Mouse (Mus musculus): ENCODE measurements around the gene Tent4b. TPM values are rescaled to one million over a fixed set of nuclear protein-coding genes. Genes with fewer than 3 reads are reported as not detected.

The Tent4b gene
- polyA plus RNA-seq, 1 experiment from 2014 or later = 12.0 TPM

GRCm38 (mm10) chr8:88291305-88291690 lies 92.3 kb downstream of the Tent4b start:
- ATAC-seq (replicated peaks; ENCODE audit: insufficient number of reproducible peaks, low FRiP score, low TSS enrichment, low read depth) (no peak), DNase-seq (ENCODE audit: low spot score) (no peak)
- Histone ChIP-seq H3K4me2 (ENCODE audit: low read depth, low read length) (no peak overlapping the region), H3K9me3 (replicated peaks; ENCODE audit: control insufficient read depth, low read length) (no peaks in the 10 kb centered on the region), H3K9ac (replicated peaks; ENCODE audit: low read length) (no peak overlapping the region), H3K27ac (replicated peaks; ENCODE audit: low read depth, low read length) (no peak overlapping the region), H3K4me1 (ENCODE audit: control insufficient read depth, insufficient read depth, low read length) (no peaks in the 10 kb centered on the region), H3K36me3 (replicated peaks; ENCODE audit: control insufficient read depth, insufficient read depth, low read depth, low read length) (no peaks in the 10 kb centered on the region), H3K27me3 (ENCODE audit: control insufficient read depth, insufficient read depth, low read length) (no peaks in the 10 kb centered on the region), H3K4me3 (ENCODE audit: low read depth, low read length) (no peak overlapping the region)
- WGBS = 83% methylated on average over 11 of the region's 11 CpGs

GRCm38 (mm10) chr8:88292926-88293325 lies 93.9 kb downstream of the Tent4b start:
- Histone ChIP-seq H3K9me3 (replicated peaks; ENCODE audit: control insufficient read depth, low read length) (no peaks in the 10 kb centered on the region), H3K4me2 (ENCODE audit: low read depth, low read length) (no peak overlapping the region), H3K27me3 (ENCODE audit: control insufficient read depth, insufficient read depth, low read length) (no peaks in the 10 kb centered on the region), H3K4me1 (ENCODE audit: control insufficient read depth, insufficient read depth, low read length) (no peaks in the 10 kb centered on the region), H3K27ac (replicated peaks; ENCODE audit: low read depth, low read length) (no peak overlapping the region), H3K9ac (replicated peaks; ENCODE audit: low read length) (no peak overlapping the region), H3K36me3 (replicated peaks; ENCODE audit: control insufficient read depth, insufficient read depth, low read depth, low read length) (no peaks in the 10 kb centered on the region), H3K4me3 (ENCODE audit: low read depth, low read length) (no peak overlapping the region)
- 83% methylated on average over 3 of the region's 3 CpGs for WGBS
- no peak for ATAC-seq (replicated peaks; ENCODE audit: insufficient number of reproducible peaks, low FRiP score, low TSS enrichment, low read depth)
- no peak for DNase-seq (ENCODE audit: low spot score)

- H3K4me2 ChIP-seq (ENCODE audit: low read depth, low read length) = no peak overlapping the region
- H3K36me3 ChIP-seq (replicated peaks; ENCODE audit: control insufficient read depth, insufficient read depth, low read depth, low read length) = no peaks in the 10 kb centered on the region
- DNase-seq (ENCODE audit: low spot score) = no peak
- no peak overlapping the region for H3K27ac ChIP-seq (replicated peaks; ENCODE audit: low read depth, low read length)
- no peaks in the 10 kb centered on the region for H3K9me3 ChIP-seq (replicated peaks; ENCODE audit: control insufficient read depth, low read length)
- 87% methylated on average over 9 of the region's 9 CpGs for whole genome bisulfite sequencing
- ATAC-seq (replicated peaks; ENCODE audit: insufficient number of reproducible peaks, low FRiP score, low TSS enrichment, low read depth) = no peak
- H3K4me1 ChIP-seq (ENCODE audit: control insufficient read depth, insufficient read depth, low read length) = no peaks in the 10 kb centered on the region
- H3K9ac ChIP-seq (replicated peaks; ENCODE audit: low read length) = no peak overlapping the region
- no peaks in the 10 kb centered on the region for H3K27me3 ChIP-seq (ENCODE audit: control insufficient read depth, insufficient read depth, low read length)
- no peak overlapping the region for H3K4me3 ChIP-seq (ENCODE audit: low read depth, low read length)
These were observed 94.8 kb downstream of the Tent4b start for GRCm38 (mm10) chr8:88293590-88294356.

GRCm38 (mm10) chr8:88294977-88295376 lies 96.0 kb downstream of the Tent4b start:
- H3K4me2 ChIP-seq (ENCODE audit: low read depth, low read length) = no peak overlapping the region
- H3K27me3 ChIP-seq (ENCODE audit: control insufficient read depth, insufficient read depth, low read length) = no peaks in the 10 kb centered on the region
- no peak for ATAC-seq (replicated peaks; ENCODE audit: insufficient number of reproducible peaks, low FRiP score, low TSS enrichment, low read depth)
- H3K4me3 ChIP-seq (ENCODE audit: low read depth, low read length) = no peak overlapping the region
- H3K9ac ChIP-seq (replicated peaks; ENCODE audit: low read length) = no peak overlapping the region
- H3K27ac ChIP-seq (replicated peaks; ENCODE audit: low read depth, low read length) = no peak overlapping the region
- 88% methylated on average over 2 of the region's 2 CpGs for WGBS
- DNase-seq (ENCODE audit: low spot score) = no peak
- no peaks in the 10 kb centered on the region for H3K36me3 ChIP-seq (replicated peaks; ENCODE audit: control insufficient read depth, insufficient read depth, low read depth, low read length)
- no peaks in the 10 kb centered on the region for H3K9me3 ChIP-seq (replicated peaks; ENCODE audit: control insufficient read depth, low read length)
- no peaks in the 10 kb centered on the region for H3K4me1 ChIP-seq (ENCODE audit: control insufficient read depth, insufficient read depth, low read length)

- Histone ChIP-seq H3K4me3 (ENCODE audit: low read depth, low read length) (no peak overlapping the region), H3K36me3 (replicated peaks; ENCODE audit: control insufficient read depth, insufficient read depth, low read depth, low read length) (no peaks in the 10 kb centered on the region), H3K4me1 (ENCODE audit: control insufficient read depth, insufficient read depth, low read length) (no peaks in the 10 kb centered on the region), H3K4me2 (ENCODE audit: low read depth, low read length) (no peak overlapping the region), H3K27ac (replicated peaks; ENCODE audit: low read depth, low read length) (no peak overlapping the region), H3K27me3 (ENCODE audit: control insufficient read depth, insufficient read depth, low read length) (no peaks in the 10 kb centered on the region), H3K9ac (replicated peaks; ENCODE audit: low read length) (no peak overlapping the region), H3K9me3 (replicated peaks; ENCODE audit: control insufficient read depth, low read length) (no peaks in the 10 kb centered on the region)
- DNase-seq (ENCODE audit: low spot score) (no peak), ATAC-seq (replicated peaks; ENCODE audit: insufficient number of reproducible peaks, low FRiP score, low TSS enrichment, low read depth) (no peak)
- 58% methylated on average over 12 of the region's 12 CpGs for WGBS
These were observed 99.1 kb downstream of the Tent4b start for GRCm38 (mm10) chr8:88297976-88298732.

- no peaks in the 10 kb centered on the region for H3K27me3 ChIP-seq (ENCODE audit: control insufficient read depth, insufficient read depth, low read length)
- H3K9ac ChIP-seq (replicated peaks; ENCODE audit: low read length) = no peak overlapping the region
- ATAC-seq (replicated peaks; ENCODE audit: insufficient number of reproducible peaks, low FRiP score, low TSS enrichment, low read depth) (no peak), DNase-seq (ENCODE audit: low spot score) (no peak)
- no peak overlapping the region for H3K4me3 ChIP-seq (ENCODE audit: low read depth, low read length)
- no peaks in the 10 kb centered on the region for H3K36me3 ChIP-seq (replicated peaks; ENCODE audit: control insufficient read depth, insufficient read depth, low read depth, low read length)
- no peaks in the 10 kb centered on the region for H3K4me1 ChIP-seq (ENCODE audit: control insufficient read depth, insufficient read depth, low read length)
- no peak overlapping the region for H3K27ac ChIP-seq (replicated peaks; ENCODE audit: low read depth, low read length)
- H3K9me3 ChIP-seq (replicated peaks; ENCODE audit: control insufficient read depth, low read length) = no peaks in the 10 kb centered on the region
- no peak overlapping the region for H3K4me2 ChIP-seq (ENCODE audit: low read depth, low read length)
- 81% methylated on average over 10 of the region's 10 CpGs for WGBS
These were observed 99.7 kb downstream of the Tent4b start for GRCm38 (mm10) chr8:88298733-88299103.

- ATAC-seq (replicated peaks; ENCODE audit: insufficient number of reproducible peaks, low FRiP score, low TSS enrichment, low read depth) (0 out of 2 replicates have a peak, but pooled peaks have one; percentile 17), DNase-seq (ENCODE audit: low spot score) (no peak)
- Histone ChIP-seq H3K4me3 (ENCODE audit: low read depth, low read length) (no peak overlapping the region), H3K9ac (replicated peaks; ENCODE audit: low read length) (no peak overlapping the region; the same call in 1 of the 2 replicates), H3K36me3 (replicated peaks; ENCODE audit: control insufficient read depth, insufficient read depth, low read depth, low read length) (no peaks in the 10 kb centered on the region), H3K4me2 (ENCODE audit: low read depth, low read length) (no peak overlapping the region), H3K27ac (replicated peaks; ENCODE audit: low read depth, low read length) (no peak overlapping the region), H3K27me3 (ENCODE audit: control insufficient read depth, insufficient read depth, low read length) (no peaks in the 10 kb centered on the region), H3K9me3 (replicated peaks; ENCODE audit: control insufficient read depth, low read length) (no peaks in the 10 kb centered on the region), H3K4me1 (ENCODE audit: control insufficient read depth, insufficient read depth, low read length) (no peaks in the 10 kb centered on the region)
- 80% methylated on average over 10 of the region's 10 CpGs for WGBS
These were observed 101.0 kb downstream of the Tent4b start for GRCm38 (mm10) chr8:88299907-88300603.
